Mouse (Mus musculus): ENCODE measurements around the gene Gria3. TPM values are rescaled to one million over a fixed set of nuclear protein-coding genes. Genes with fewer than 3 reads are reported as not detected.

Gria3 gene
- polyA plus RNA-seq, 1 experiment from 2014 or later = 7.4 TPM

GRCm38 (mm10) chrX:41438841-41439240 lies 38.2 kb downstream of the Gria3 start:
- Histone ChIP-seq H3K27ac (no peak overlapping the region), H3K4me2 (replicated peaks) (no peak overlapping the region), H3K9me3 (no peaks in the 10 kb centered on the region), H3K27me3 (no peaks in the 10 kb centered on the region), H3K36me3 (no peaks in the 10 kb centered on the region), H3K4me3 (no peak overlapping the region), H3K4me1 (no peaks in the 10 kb centered on the region), H3K9ac (no peak overlapping the region)
- WGBS = 86% methylated on average over 5 of the region's 5 CpGs
- no peak for ATAC-seq (ENCODE audit: insufficient number of reproducible peaks, insufficient read depth, low FRiP score, low TSS enrichment)

GRCm38 (mm10) chrX:41448876-41449275 lies 48.2 kb downstream of the Gria3 start:
- ATAC-seq (ENCODE audit: insufficient number of reproducible peaks, insufficient read depth, low FRiP score, low TSS enrichment) = no peak
- H3K4me1 ChIP-seq = no peaks in the 10 kb centered on the region
- no peak overlapping the region for H3K27ac ChIP-seq
- H3K36me3 ChIP-seq = no peaks in the 10 kb centered on the region
- H3K4me2 ChIP-seq (replicated peaks) = no peak overlapping the region
- no peak overlapping the region for H3K9ac ChIP-seq
- H3K27me3 ChIP-seq = no peaks in the 10 kb centered on the region
- WGBS = 71% methylated on average over 1 of the region's 1 CpGs
- H3K4me3 ChIP-seq = no peak overlapping the region
- H3K9me3 ChIP-seq = no peaks in the 10 kb centered on the region

DNA sequence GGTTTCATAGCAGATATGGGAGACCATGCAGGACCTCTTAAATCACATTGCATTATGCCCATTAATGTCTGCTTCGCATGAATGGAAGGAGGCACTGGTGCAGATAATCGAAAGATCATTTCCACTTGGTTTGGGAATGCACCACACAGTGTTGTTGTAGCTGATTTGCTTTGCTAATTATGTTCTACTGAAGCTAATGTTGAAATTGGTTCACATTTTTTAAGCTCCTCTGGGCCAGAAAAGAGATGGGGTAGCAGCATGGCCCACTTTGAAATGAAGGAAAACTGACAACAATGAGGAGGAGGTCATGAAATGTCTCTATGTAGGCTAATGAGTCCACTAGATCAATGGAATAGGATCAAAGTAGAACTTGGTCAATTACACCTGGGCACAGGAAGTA lies 76.8 kb downstream of the Gria3 start:
- 92% methylated on average over 2 of the region's 2 CpGs for WGBS
- ATAC-seq (ENCODE audit: insufficient number of reproducible peaks, insufficient read depth, low FRiP score, low TSS enrichment) = no peak

GRCm38 (mm10) chrX:41496528-41496927 lies 95.9 kb downstream of the Gria3 start:
- Histone ChIP-seq H3K9ac (no peak overlapping the region), H3K4me3 (no peak overlapping the region), H3K27ac (no peak overlapping the region), H3K36me3 (no peaks in the 10 kb centered on the region), H3K27me3 (no peaks in the 10 kb centered on the region), H3K4me2 (replicated peaks) (no peak overlapping the region), H3K9me3 (no peaks in the 10 kb centered on the region), H3K4me1 (no peaks in the 10 kb centered on the region)
- ATAC-seq (ENCODE audit: insufficient number of reproducible peaks, insufficient read depth, low FRiP score, low TSS enrichment) = no peak
- WGBS = 61% methylated on average over 4 of the region's 4 CpGs

More for the DNA sequence above, 76.8 kb downstream of the Gria3 start:
- no peaks in the 10 kb centered on the region for H3K9me3 ChIP-seq
- H3K4me2 ChIP-seq (replicated peaks) = no peak overlapping the region
- no peaks in the 10 kb centered on the region for H3K27me3 ChIP-seq
- H3K4me1 ChIP-seq = no peaks in the 10 kb centered on the region
- H3K36me3 ChIP-seq = no peaks in the 10 kb centered on the region
- H3K4me3 ChIP-seq = no peak overlapping the region
- no peak overlapping the region for H3K9ac ChIP-seq
- H3K27ac ChIP-seq = no peak overlapping the region

DNA sequence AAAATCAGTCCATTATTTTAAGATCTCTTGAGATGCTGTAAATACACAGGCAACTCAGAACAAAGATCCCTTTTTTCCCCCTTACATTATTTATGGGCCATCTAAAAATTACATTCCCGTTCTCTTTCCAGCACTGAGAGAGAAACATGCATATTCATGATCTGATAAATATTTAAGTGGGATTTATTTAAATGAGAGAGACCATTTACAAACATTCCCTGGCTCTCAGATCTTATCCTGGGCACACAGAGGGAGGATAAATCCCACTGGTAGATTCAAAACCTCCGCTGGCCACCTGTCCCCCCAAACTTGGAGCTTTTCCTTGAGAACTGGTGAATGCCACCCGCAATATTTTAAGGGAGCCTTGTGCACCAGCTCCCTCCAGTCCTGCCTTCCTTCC lies 104.7 kb downstream of the Gria3 start:
- ATAC-seq (ENCODE audit: insufficient number of reproducible peaks, insufficient read depth, low FRiP score, low TSS enrichment) = no peak
- H3K9me3 ChIP-seq = no peaks in the 10 kb centered on the region
- 60% methylated on average over 3 of the region's 3 CpGs for WGBS
- H3K36me3 ChIP-seq = no peaks in the 10 kb centered on the region
- no peaks in the 10 kb centered on the region for H3K27me3 ChIP-seq
- H3K4me2 ChIP-seq (replicated peaks) = no peak overlapping the region
- H3K4me3 ChIP-seq = no peak overlapping the region
- no peak overlapping the region for H3K27ac ChIP-seq
- H3K9ac ChIP-seq = no peak overlapping the region
- H3K4me1 ChIP-seq = no peaks in the 10 kb centered on the region

GRCm38 (mm10) chrX:41507959-41508358 lies 107.3 kb downstream of the Gria3 start:
- Histone ChIP-seq H3K9me3 (no peaks in the 10 kb centered on the region), H3K4me1 (no peaks in the 10 kb centered on the region), H3K9ac (no peak overlapping the region), H3K27ac (no peak overlapping the region), H3K4me2 (replicated peaks) (no peak overlapping the region), H3K36me3 (no peaks in the 10 kb centered on the region), H3K27me3 (no peaks in the 10 kb centered on the region), H3K4me3 (no peak overlapping the region)
- 75% methylated on average over 1 of the region's 1 CpGs for WGBS
- no peak for ATAC-seq (ENCODE audit: insufficient number of reproducible peaks, insufficient read depth, low FRiP score, low TSS enrichment)

- no peaks in the 10 kb centered on the region for H3K27me3 ChIP-seq
- H3K4me2 ChIP-seq (replicated peaks) = no peak overlapping the region
- no peak for ATAC-seq (ENCODE audit: insufficient number of reproducible peaks, insufficient read depth, low FRiP score, low TSS enrichment)
- H3K4me1 ChIP-seq = no peaks in the 10 kb centered on the region
- H3K27ac ChIP-seq = no peak overlapping the region
- H3K4me3 ChIP-seq = no peak overlapping the region
- no peaks in the 10 kb centered on the region for H3K9me3 ChIP-seq
- H3K9ac ChIP-seq = no peak overlapping the region
- WGBS = 45% methylated on average over 3 of the region's 3 CpGs
- no peaks in the 10 kb centered on the region for H3K36me3 ChIP-seq
These were observed 114.3 kb downstream of the Gria3 start for GRCm38 (mm10) chrX:41514982-41515381.

DNA sequence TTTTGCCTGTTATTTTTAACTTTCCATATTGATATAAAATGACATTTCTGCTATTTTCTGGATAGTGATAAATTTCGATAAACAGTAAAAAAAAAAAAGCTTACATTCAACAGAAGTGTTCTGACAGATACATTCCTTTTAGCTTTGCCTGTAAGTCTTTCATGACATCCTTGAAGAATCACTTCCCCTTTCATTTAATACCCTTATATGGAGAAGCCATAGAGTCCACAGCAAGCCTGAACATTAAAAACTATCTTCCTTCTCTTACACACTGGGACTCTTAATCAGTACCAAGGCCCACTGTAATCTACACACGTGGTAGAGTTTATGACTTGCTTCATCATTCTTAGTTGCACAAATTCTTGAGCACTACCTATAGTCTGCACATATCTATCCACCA lies 131.9 kb downstream of the Gria3 start:
- H3K27me3 ChIP-seq = no peaks in the 10 kb centered on the region
- H3K9me3 ChIP-seq = no peaks in the 10 kb centered on the region
- H3K4me2 ChIP-seq (replicated peaks) = no peak overlapping the region
- ATAC-seq (ENCODE audit: insufficient number of reproducible peaks, insufficient read depth, low FRiP score, low TSS enrichment) = no peak
- no peak overlapping the region for H3K27ac ChIP-seq
- H3K36me3 ChIP-seq = no peaks in the 10 kb centered on the region
- WGBS = 79% methylated on average over 2 of the region's 2 CpGs
- H3K9ac ChIP-seq = no peak overlapping the region
- no peaks in the 10 kb centered on the region for H3K4me1 ChIP-seq
- no peak overlapping the region for H3K4me3 ChIP-seq

GRCm38 (mm10) chrX:41535886-41536285 lies 135.2 kb downstream of the Gria3 start:
- H3K36me3 ChIP-seq = no peaks in the 10 kb centered on the region
- no peak overlapping the region for H3K4me3 ChIP-seq
- no peak overlapping the region for H3K4me2 ChIP-seq (replicated peaks)
- H3K27me3 ChIP-seq = no peaks in the 10 kb centered on the region
- WGBS = 68% methylated on average over 2 of the region's 2 CpGs
- H3K4me1 ChIP-seq = no peaks in the 10 kb centered on the region
- no peak overlapping the region for H3K27ac ChIP-seq
- H3K9me3 ChIP-seq = no peaks in the 10 kb centered on the region
- no peak for ATAC-seq (ENCODE audit: insufficient number of reproducible peaks, insufficient read depth, low FRiP score, low TSS enrichment)
- H3K9ac ChIP-seq = no peak overlapping the region

- ATAC-seq (ENCODE audit: insufficient number of reproducible peaks, insufficient read depth, low FRiP score, low TSS enrichment) = no peak
- no peaks in the 10 kb centered on the region for H3K36me3 ChIP-seq
- H3K9ac ChIP-seq = no peak overlapping the region
- H3K27ac ChIP-seq = no peak overlapping the region
- no peaks in the 10 kb centered on the region for H3K9me3 ChIP-seq
- H3K4me3 ChIP-seq = no peak overlapping the region
- WGBS = 63% methylated on average over 6 of the region's 6 CpGs
- no peaks in the 10 kb centered on the region for H3K4me1 ChIP-seq
- H3K27me3 ChIP-seq = no peaks in the 10 kb centered on the region
- no peak overlapping the region for H3K4me2 ChIP-seq (replicated peaks)
These were observed 161.8 kb downstream of the Gria3 start for GRCm38 (mm10) chrX:41562296-41563060.

- Histone ChIP-seq H3K4me1 (no peaks in the 10 kb centered on the region), H3K27ac (no peak overlapping the region), H3K9me3 (no peaks in the 10 kb centered on the region), H3K4me2 (replicated peaks) (no peak overlapping the region), H3K27me3 (no peaks in the 10 kb centered on the region), H3K4me3 (no peak overlapping the region), H3K36me3 (no peaks in the 10 kb centered on the region), H3K9ac (no peak overlapping the region)
- no peak for ATAC-seq (ENCODE audit: insufficient number of reproducible peaks, insufficient read depth, low FRiP score, low TSS enrichment)
- WGBS = 65% methylated on average over 2 of the region's 2 CpGs
These were observed 164.2 kb downstream of the Gria3 start for GRCm38 (mm10) chrX:41564898-41565297.

DNA sequence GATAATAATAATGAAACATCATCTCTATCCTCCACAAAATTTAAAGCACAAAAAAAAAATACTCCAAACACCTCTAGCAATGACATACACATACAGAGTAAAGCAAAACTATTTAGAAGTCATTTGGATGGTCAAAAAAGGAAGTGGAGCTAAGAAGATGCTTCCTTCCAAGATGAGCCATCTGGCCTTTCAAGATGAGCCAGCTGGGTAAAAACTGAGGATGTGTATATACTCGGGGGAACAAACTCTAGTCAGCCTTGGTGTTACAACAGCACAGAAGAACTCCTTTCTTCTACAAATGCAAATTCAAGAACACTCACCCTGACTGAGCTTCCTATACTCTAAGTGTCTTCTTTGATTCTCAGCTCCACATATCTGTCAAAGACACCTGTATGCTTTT lies 172.4 kb downstream of the Gria3 start:
- no peak overlapping the region for H3K9ac ChIP-seq
- H3K27me3 ChIP-seq = no peaks in the 10 kb centered on the region
- no peak overlapping the region for H3K4me2 ChIP-seq (replicated peaks)
- no peaks in the 10 kb centered on the region for H3K36me3 ChIP-seq
- H3K4me3 ChIP-seq = no peak overlapping the region
- no peak for ATAC-seq (ENCODE audit: insufficient number of reproducible peaks, insufficient read depth, low FRiP score, low TSS enrichment)
- H3K4me1 ChIP-seq = no peaks in the 10 kb centered on the region
- no peaks in the 10 kb centered on the region for H3K9me3 ChIP-seq
- 87% methylated on average over 1 of the region's 1 CpGs for WGBS
- no peak overlapping the region for H3K27ac ChIP-seq
